In the genomic region with DNA sequence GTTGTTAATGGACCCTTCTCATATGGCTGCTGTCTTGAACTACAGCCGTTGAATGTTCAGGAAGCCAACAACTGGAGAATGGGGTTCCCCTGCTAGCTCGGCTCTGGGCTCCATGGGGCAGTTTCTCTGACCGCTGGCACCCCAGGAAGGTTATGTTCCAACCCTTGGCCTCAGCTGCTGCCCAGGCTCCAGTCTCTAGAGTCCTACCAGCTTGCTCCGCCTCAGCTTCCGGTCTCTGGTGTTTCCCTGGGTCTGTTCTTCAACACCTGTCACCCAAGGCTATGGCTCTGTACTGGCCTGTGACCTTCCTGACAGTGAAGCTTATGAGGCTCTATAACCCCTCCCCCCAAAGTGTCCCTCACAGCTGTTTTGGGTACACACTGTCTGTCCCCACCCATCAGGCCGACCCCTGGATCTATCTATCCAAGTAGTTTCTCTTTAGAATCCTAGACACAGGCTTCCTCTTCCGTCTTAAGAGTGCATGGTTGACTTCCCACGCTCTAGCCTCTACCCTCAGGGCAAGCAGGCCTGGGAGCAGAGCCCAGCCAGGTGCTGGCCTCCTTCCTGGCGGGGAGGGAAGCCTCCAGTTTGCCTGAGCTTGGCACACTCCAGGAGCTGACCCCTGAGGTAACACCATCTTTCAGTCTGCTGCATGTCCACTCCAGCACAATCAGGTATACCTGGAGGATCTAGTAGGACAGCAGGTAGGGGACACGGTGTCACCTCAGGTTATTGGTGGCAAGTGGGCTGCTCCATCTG, we compare ENCODE assay signal across 20 mouse cellular contexts. TPM values are rescaled to one million over a fixed set of nuclear protein-coding genes. Genes with fewer than 3 reads are reported as not detected.
DNase-seq lines count a peak whose midpoint lies in the region; ATAC-seq and TF ChIP-seq lines count a peak whose summit lies in the region.
"Had no signal": no experiment of that assay in that cellular context is flagged by ENCODE, and none has a peak within 500 bp of the region (broad histone marks: within the 10 kb centered on the region; RNA-seq: fewer than 3 reads in every experiment).

No protein-coding gene starts in this region.

- WGBS in liver, adult 2 months = 66% methylated on average over 10 of the region's 10 CpGs
- 83% methylated on average over 10 of the region's 10 CpGs for WGBS in liver, embryonic 12.5 days (ENCODE audit: insufficient replicate concordance)
- 39% methylated on average over 10 of the region's 10 CpGs for WGBS in kidney, adult 2 months

- H3K4me2 ChIP-seq in liver, embryonic 12.5 days = no peak overlapping the region
- H3K4me2 ChIP-seq: forebrain, embryonic 12.5 days; heart, embryonic 11.5 days; hindbrain, embryonic 15.5 days; limb, embryonic 12.5 days; neural tube, embryonic 12.5 days had no signal

- no peaks in the 10 kb centered on the region for H3K79me2 ChIP-seq in liver, adult 2 months (ENCODE audit: control insufficient read depth, insufficient read depth, low read length)

- no peak overlapping the region for H3K9ac ChIP-seq in liver, adult 2 months (ENCODE audit: low read depth, low read length)
- H3K9ac ChIP-seq in liver, embryonic 12.5 days = no peak overlapping the region
- H3K9ac ChIP-seq: forebrain, embryonic 12.5 days; hindbrain, embryonic 15.5 days; limb, embryonic 12.5 days; neural tube, embryonic 12.5 days had no signal

- no peaks in the 10 kb centered on the region for H3K9me3 ChIP-seq in liver, embryonic 12.5 days (replicated peaks)
- H3K9me3 ChIP-seq: forebrain, embryonic 12.5 days; hindbrain, embryonic 15.5 days; limb, embryonic 12.5 days; neural tube, embryonic 12.5 days had no signal

- H3K4me3 ChIP-seq in liver, adult 2 months (ENCODE audit: insufficient read depth, low read depth, low read length) = no peak overlapping the region
- no peak overlapping the region for H3K4me3 ChIP-seq in liver, embryonic 12.5 days
- no peak overlapping the region for H3K4me3 ChIP-seq in kidney, adult 2 months (ENCODE audit: insufficient read depth, low read depth, low read length)
- H3K4me3 ChIP-seq: forebrain, embryonic 12.5 days; hindbrain, embryonic 15.5 days; limb, embryonic 12.5 days; neural tube, embryonic 12.5 days had no signal

- TF ChIP-seq CTCF in liver, adult 2 months (IDR thresholded peaks at IDR 0.05; ENCODE audit: low read depth, low read length) = no peak
- TF ChIP-seq CTCF in kidney, adult 2 months (conservative IDR thresholded peaks at IDR 0.05; ENCODE audit: insufficient read depth, insufficient read length, low read depth, low read length) = no peak

- no peaks in the 10 kb centered on the region for H3K27me3 ChIP-seq in liver, adult 2 months (ENCODE audit: control insufficient read depth, insufficient read depth, low read length)
- no peaks in the 10 kb centered on the region for H3K27me3 ChIP-seq in liver, embryonic 12.5 days (replicated peaks)
- no peaks in the 10 kb centered on the region for H3K27me3 ChIP-seq in kidney, adult 2 months (replicated peaks; ENCODE audit: control insufficient read depth, insufficient read depth, low read length)
- H3K27me3 ChIP-seq: forebrain, embryonic 12.5 days; hindbrain, embryonic 15.5 days; limb, embryonic 12.5 days; neural tube, embryonic 12.5 days had no signal

- no peak; the same call in 1 of the 2 replicates for ATAC-seq in liver, embryonic 12.5 days
- ATAC-seq in erythroblast, adult 5-6 weeks (replicated peaks; ENCODE audit: low FRiP score, poor library complexity, severe bottlenecking) = no peak

- H3K36me3 ChIP-seq in liver, adult 2 months (ENCODE audit: control insufficient read depth, insufficient read depth, low read length) = peaks cover 23% of the 10 kb centered on the region
- peaks cover 48% of the 10 kb centered on the region for H3K36me3 ChIP-seq in liver, embryonic 12.5 days
- H3K36me3 ChIP-seq in kidney, adult 2 months (ENCODE audit: control insufficient read depth, insufficient read depth, low read length) = no peaks in the 10 kb centered on the region

- peaks cover 3% of the 10 kb centered on the region for H3K4me1 ChIP-seq in liver, adult 2 months (ENCODE audit: control insufficient read depth, insufficient read depth, low read length)
- H3K4me1 ChIP-seq in liver, embryonic 12.5 days = no peaks in the 10 kb centered on the region
- H3K4me1 ChIP-seq in kidney, adult 2 months (ENCODE audit: control insufficient read depth, insufficient read depth, low read length) = peaks cover 13% of the 10 kb centered on the region; the same call in 1 of the 2 replicates
- H3K4me1 ChIP-seq: forebrain, embryonic 12.5 days; hindbrain, embryonic 15.5 days; limb, embryonic 12.5 days; neural tube, embryonic 12.5 days had no signal

- peak overlapping the region; percentile 11; the same call in 1 of the 2 replicates for H3K27ac ChIP-seq in liver, adult 2 months (replicated peaks; ENCODE audit: insufficient read depth, low read depth, low read length)
- H3K27ac ChIP-seq in liver, embryonic 12.5 days = no peak overlapping the region
- peak overlapping the region; percentile 81 for H3K27ac ChIP-seq in kidney, adult 2 months (ENCODE audit: insufficient read depth, low read depth, low read length)
- H3K27ac ChIP-seq: forebrain, embryonic 12.5 days; hindbrain, embryonic 15.5 days; kidney, postnatal 0 days; limb, embryonic 12.5 days; macrophage; neural tube, embryonic 12.5 days had no signal

- no peak for TF ChIP-seq POLR2A in liver, adult 2 months (IDR thresholded peaks at IDR 0.05; ENCODE audit: extremely low read depth, insufficient read depth, low read length)
- no peak for TF ChIP-seq POLR2A in kidney, adult 2 months (IDR thresholded peaks at IDR 0.05; ENCODE audit: low read depth, low read length)

- DNase-seq in liver, adult 2 months (ENCODE audit: extremely low read depth, low read depth, low spot score) = no peak
- peak; percentile 39 for DNase-seq in 3T3-L1 (ENCODE audit: low read depth, low spot score)
- DNase-seq in kidney, adult 2 months = peak; percentile 85
- peak; percentile 59 to 86 for DNase-seq in kidney, postnatal 25 days
- DNase-seq in ovary, postnatal 10 days (ENCODE audit: low spot score) = no peak

RNA-seq across cellular contexts. Expression of gene Xylb, which starts 6.1 kb away (rescaled TPM):
- 204 and 276 TPM in 2 replicates for total RNA-seq in liver, adult 2 months (2014; rRNA removed)
- 154 and 166 TPM in 2 replicates for polyA plus RNA-seq in liver, adult 2 months (2012; rRNA removed)
- polyA plus RNA-seq in liver, embryonic 12.5 days (2016; fragmentation: Nextera tagmentation; extraction: Ambion mirVana) = 4.6 and 5.0 TPM in 2 replicates
- 449 and 451 TPM in 2 replicates for polyA plus RNA-seq in kidney, adult 2 months (2012; rRNA removed)
- 0.19 TPM in 1 of 2 replicates, not detected in the other for total RNA-seq in erythroblast, adult 5-6 weeks (2015; ENCODE audit: low replicate concordance)
- 0.56 TPM in 1 of 2 replicates, not detected in the other for total RNA-seq in erythroblast, adult 5-6 weeks (2017; ENCODE audit: low replicate concordance)

RNA-seq across cellular contexts. Expression of gene Myd88, which starts 9.9 kb away (rescaled TPM):
- 4.8 and 6.3 TPM in 2 replicates for total RNA-seq in liver, adult 2 months (2014; rRNA removed)
- polyA plus RNA-seq in liver, adult 2 months (2012; rRNA removed) = 9.8 and 11.3 TPM in 2 replicates
- polyA plus RNA-seq in liver, embryonic 12.5 days (2016; fragmentation: Nextera tagmentation; extraction: Ambion mirVana) = 21.3 and 22.2 TPM in 2 replicates
- polyA plus RNA-seq in kidney, adult 2 months (2012; rRNA removed) = 16.4 and 17.4 TPM in 2 replicates
- total RNA-seq in erythroblast, adult 5-6 weeks (2015; ENCODE audit: low replicate concordance) = 11.7 and 20.0 TPM in 2 replicates
- 5.1 and 8.5 TPM in 2 replicates for total RNA-seq in erythroblast, adult 5-6 weeks (2017; ENCODE audit: low replicate concordance)

RNA-seq across cellular contexts. Expression of gene Acaa1a, which starts 11.7 kb away (rescaled TPM):
- 155 and 170 TPM in 2 replicates for total RNA-seq in liver, adult 2 months (2014; rRNA removed)
- 280 and 328 TPM in 2 replicates for polyA plus RNA-seq in liver, adult 2 months (2012; rRNA removed)
- 38.0 and 43.1 TPM in 2 replicates for polyA plus RNA-seq in liver, embryonic 12.5 days (2016; fragmentation: Nextera tagmentation; extraction: Ambion mirVana)
- 229 and 272 TPM in 2 replicates for polyA plus RNA-seq in kidney, adult 2 months (2012; rRNA removed)
- 6.9 and 9.2 TPM in 2 replicates for total RNA-seq in erythroblast, adult 5-6 weeks (2015; ENCODE audit: low replicate concordance)
- 4.1 and 8.1 TPM in 2 replicates for total RNA-seq in erythroblast, adult 5-6 weeks (2017; ENCODE audit: low replicate concordance)

RNA-seq across cellular contexts. Expression of gene Slc22a14, which starts 14.2 kb away (rescaled TPM):
- not detected in 2 replicates for total RNA-seq in liver, adult 2 months (2014; rRNA removed)
- polyA plus RNA-seq in liver, adult 2 months (2012; rRNA removed) = not detected in 2 replicates
- polyA plus RNA-seq in liver, embryonic 12.5 days (2016; fragmentation: Nextera tagmentation; extraction: Ambion mirVana) = not detected in 2 replicates
- polyA plus RNA-seq in kidney, adult 2 months (2012; rRNA removed) = 1.7 and 2.1 TPM in 2 replicates
- total RNA-seq in erythroblast, adult 5-6 weeks (2015; ENCODE audit: low replicate concordance) = not detected in 2 replicates
- not detected in 2 replicates for total RNA-seq in erythroblast, adult 5-6 weeks (2017; ENCODE audit: low replicate concordance)
- total RNA-seq: adrenal gland, postnatal 4 days; gastrocnemius, postnatal 25 days; layer of hippocampus, postnatal 10 days; midbrain, postnatal 0 days had no signal
- polyA plus RNA-seq: C2C12; forebrain, embryonic 12.5 days; heart, embryonic 11.5 days; hindbrain, embryonic 15.5 days; limb, embryonic 12.5 days; macrophage; midbrain, postnatal 0 days; neural tube, embryonic 12.5 days; stomach, embryonic 16.5 days had no signal

RNA-seq across cellular contexts. Expression of gene Oxsr1, which starts 28.9 kb away (rescaled TPM):
- total RNA-seq in liver, adult 2 months (2014; rRNA removed) = 14.2 and 15.6 TPM in 2 replicates
- polyA plus RNA-seq in liver, adult 2 months (2012; rRNA removed) = 7.6 and 8.6 TPM in 2 replicates
- 11.1 and 12.2 TPM in 2 replicates for polyA plus RNA-seq in liver, embryonic 12.5 days (2016; fragmentation: Nextera tagmentation; extraction: Ambion mirVana)
- 16.2 and 16.3 TPM in 2 replicates for polyA plus RNA-seq in kidney, adult 2 months (2012; rRNA removed)
- total RNA-seq in erythroblast, adult 5-6 weeks (2015; ENCODE audit: low replicate concordance) = 3.7 and 7.5 TPM in 2 replicates
- 11.0 and 17.0 TPM in 2 replicates for total RNA-seq in erythroblast, adult 5-6 weeks (2017; ENCODE audit: low replicate concordance)

Comparison
In these comparisons a context has a peak if more than half of its experiments do, and no peak if none do; other contexts are left out.
1. RNA of gene Xylb, which starts 6.1 kb away (polyA plus RNA-seq): 449 to 451 TPM in kidney, adult 2 months and 154 to 166 TPM in liver, adult 2 months; 4.6 to 5.0 TPM in liver, embryonic 12.5 days; every median in the first group is over 10 times any median in the second.
2. DNase-seq: peak in 3T3-L1 (single experiment), kidney, adult 2 months (single experiment) and kidney, postnatal 25 days (2 of 2); none in liver, adult 2 months (single experiment) and ovary, postnatal 10 days (single experiment).